Mouse (Mus musculus): ENCODE data around the gene Trim31. TPM values are rescaled to one million over a fixed set of nuclear protein-coding genes. Genes with fewer than 3 reads are reported as not detected.

Gene Trim31
- total and polyA plus RNA-seq, 3 experiments: not detected

DNA sequence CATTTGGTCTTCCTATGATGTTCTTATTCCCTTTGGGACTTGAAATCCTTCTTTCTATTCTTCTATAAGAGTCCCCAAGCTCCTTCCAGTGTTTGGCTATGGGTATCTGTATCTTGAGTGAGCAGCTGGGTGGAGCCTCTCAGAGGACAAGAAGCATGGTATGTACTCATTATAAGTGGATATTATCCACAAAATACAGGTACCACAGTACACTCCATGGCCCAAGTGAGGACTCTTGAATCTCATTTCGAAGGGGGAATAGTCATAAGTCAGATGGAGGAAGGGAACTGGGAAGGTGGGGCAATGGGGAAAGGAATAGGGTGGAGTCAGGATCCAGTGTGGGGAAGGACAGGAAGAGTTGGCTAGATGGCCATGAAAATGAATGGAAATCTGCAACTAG, 55.1 kb downstream of the Trim31 start:
- H3K9ac ChIP-seq (ENCODE audit: control insufficient read depth, low read depth, low read length, poor library complexity, severe bottlenecking): no peak overlapping the region
- no peak for TF ChIP-seq MAZ (IDR thresholded peaks at IDR 0.05; ENCODE audit: low read depth, low read length)
- no peak for TF ChIP-seq USF2 (IDR thresholded peaks at IDR 0.05; ENCODE audit: borderline replicate concordance in 1 of 2, insufficient read depth in 1 of 2, low read depth in 1 of 2, low read length in 2 of 2)
- TF ChIP-seq HCFC1 (IDR thresholded peaks at IDR 0.05; ENCODE audit: low read depth, low read length): no peak
- TF ChIP-seq GATA1 (IDR thresholded peaks at IDR 0.05; ENCODE audit: low read depth, low read length): no peak
- TF ChIP-seq MAFK (IDR thresholded peaks at IDR 0.05; ENCODE audit: borderline replicate concordance, low read depth, low read length): no peak
- no peak for TF ChIP-seq SIN3A (IDR thresholded peaks at IDR 0.05; ENCODE audit: low read length)
- H3K79me2 ChIP-seq (ENCODE audit: control insufficient read depth, insufficient read depth, low read length, poor library complexity): peaks cover 15% of the 10 kb centered on the region
- no peak overlapping the region for H3K4me3 ChIP-seq (ENCODE audit: control insufficient read depth in 1 of 2, insufficient read depth in 1 of 2, low read depth in 2 of 2, low read length in 2 of 2)
- H3K27me3 ChIP-seq (ENCODE audit: control insufficient read depth in 1 of 2, insufficient read depth in 2 of 2, low read length in 2 of 2): no peaks in the 10 kb centered on the region
- no peak for DNase-seq (ENCODE audit: low read depth, low spot score)
- H3K4me1 ChIP-seq (ENCODE audit: control insufficient read depth in 1 of 2, insufficient read depth in 2 of 2, low read length in 2 of 2): no peaks in the 10 kb centered on the region; a peak in 1 of 4 replicates
- peaks cover 0 to 9% of the 10 kb centered on the region in 2 experiments; a peak in 2 of 4 replicates for H3K36me3 ChIP-seq (ENCODE audit: control insufficient read depth in 1 of 2, insufficient read depth in 2 of 2, low read length in 2 of 2)
- H3K27ac ChIP-seq (ENCODE audit: control insufficient read depth, low read depth, low read length): no peak overlapping the region
- no peaks in the 10 kb centered on the region for H3K9me3 ChIP-seq (replicated peaks; ENCODE audit: insufficient read depth, low read length)

DNA sequence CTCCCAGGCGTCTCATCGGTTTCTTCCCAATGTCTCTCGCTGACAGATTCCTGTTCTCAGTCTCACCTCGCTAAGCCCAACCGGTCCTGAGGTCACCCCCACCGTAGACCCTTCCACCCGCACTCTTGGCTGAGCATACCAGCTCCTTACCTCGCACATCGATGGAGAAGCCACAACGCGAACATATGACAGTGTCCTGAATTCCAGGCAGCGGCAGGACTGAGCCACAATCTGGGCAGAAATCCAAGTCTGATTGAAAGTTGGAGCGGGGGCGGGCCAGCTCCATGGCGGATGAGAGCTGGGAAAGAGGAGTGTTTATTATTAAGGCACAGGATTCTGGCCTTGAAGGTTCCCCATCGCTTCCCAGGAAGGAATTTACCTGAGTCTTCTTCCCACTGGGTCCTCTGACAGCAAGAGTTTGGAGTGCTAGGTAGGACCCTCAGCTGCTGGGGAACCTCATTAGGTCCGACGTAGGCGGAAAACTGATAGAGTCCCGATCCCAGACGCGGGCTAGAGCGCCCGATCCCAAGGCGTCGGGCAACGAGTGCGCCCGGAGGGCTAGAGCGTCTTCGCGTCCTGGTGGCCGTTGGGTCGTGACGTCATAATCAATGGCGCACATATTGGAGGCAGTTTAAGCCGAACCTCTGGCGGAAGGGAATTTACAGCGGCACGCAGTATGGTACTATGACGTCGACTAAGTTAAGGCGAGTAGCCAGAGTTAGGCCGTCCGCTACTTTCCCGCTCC, 60.3 kb downstream of the Trim31 start, which contains the start of the genes Znrd1 and Znrd1as:
Gene Znrd1 (minus strand): TSS at position 561 of the 745 bp plus-strand sequence.
Gene Znrd1as (plus strand): TSS at position 594 of the 745 bp plus-strand sequence.
- Histone ChIP-seq H3K27ac (ENCODE audit: control insufficient read depth, low read depth, low read length) (no peak within 1 kb of the TSS), H3K79me2 (ENCODE audit: control insufficient read depth, insufficient read depth, low read length, poor library complexity) (no peaks in the 10 kb centered on the region), H3K36me3 (ENCODE audit: control insufficient read depth in 1 of 2, insufficient read depth in 2 of 2, low read length in 2 of 2) (no peaks in the 10 kb centered on the region), H3K4me3 (ENCODE audit: control insufficient read depth in 1 of 2, insufficient read depth in 1 of 2, low read depth in 2 of 2, low read length in 2 of 2) (peak within 1 kb of the TSS; percentile 70 to 75), H3K9ac (ENCODE audit: control insufficient read depth, low read depth, low read length, poor library complexity, severe bottlenecking) (peak within 1 kb of the TSS; percentile 54), H3K27me3 (ENCODE audit: control insufficient read depth in 1 of 2, insufficient read depth in 2 of 2, low read length in 2 of 2) (no peaks in the 10 kb centered on the region), H3K9me3 (replicated peaks; ENCODE audit: insufficient read depth, low read length) (no peaks in the 10 kb centered on the region), H3K4me1 (ENCODE audit: control insufficient read depth in 1 of 2, insufficient read depth in 2 of 2, low read length in 2 of 2) (no peaks in the 10 kb centered on the region; a peak in 1 of 4 replicates)
- DNase-seq (ENCODE audit: low read depth, low spot score): peak; percentile 91
- TF ChIP-seq ZC3H11A (IDR thresholded peaks at IDR 0.05; ENCODE audit: low read depth, low read length) (no peak), GABPA (IDR thresholded peaks at IDR 0.05; ENCODE audit: low read depth, low read length) (peak; percentile 69; the same call in 1 of the 2 replicates), EP300 (IDR thresholded peaks at IDR 0.05; ENCODE audit: low read depth in 1 of 2, low read length in 2 of 2) (peak in 1 of 2 experiments; percentile 63; a peak in 2 of 4 replicates), POLR2AphosphoS2 (IDR thresholded peaks at IDR 0.05; ENCODE audit: low read length) (no peak; the same call in 1 of the 2 replicates), ETS1 (IDR thresholded peaks at IDR 0.05; ENCODE audit: low read depth, low read length) (peak; percentile 75), E2F4 (IDR thresholded peaks at IDR 0.05; ENCODE audit: borderline replicate concordance, low read depth, low read length) (no peak), KAT2A (conservative IDR thresholded peaks at IDR 0.05; ENCODE audit: low read depth, low read length) (peak; percentile 66; the same call in 1 of the 2 replicates), ZNF384 (IDR thresholded peaks at IDR 0.05; ENCODE audit: low read depth, low read length) (no peak), MXI1 (IDR thresholded peaks at IDR 0.05; ENCODE audit: low read depth, low read length) (peak; percentile 56), ZMIZ1 (IDR thresholded peaks at IDR 0.05; ENCODE audit: low read depth, low read length) (no peak), MYB (IDR thresholded peaks at IDR 0.05; ENCODE audit: low read depth, low read length) (peak; percentile 93), POLR2A (IDR thresholded peaks at IDR 0.05; ENCODE audit: control insufficient read depth in 1 of 2, insufficient read depth in 1 of 2, low read depth in 1 of 2, low read length in 2 of 2, poor library complexity in 1 of 2) (peak in 1 of 2 experiments; percentile 56; a peak in 1 of 4 replicates), SMC3 (IDR thresholded peaks at IDR 0.05; ENCODE audit: low read depth, low read length) (no peak), MYC (IDR thresholded peaks at IDR 0.05; ENCODE audit: low read depth, low read length) (no peak), ELF1 (IDR thresholded peaks at IDR 0.05; ENCODE audit: low read depth, low read length) (peak; percentile 80; the same call in 1 of the 2 replicates), SIN3A (IDR thresholded peaks at IDR 0.05; ENCODE audit: low read length) (peak; percentile 82), RAD21 (IDR thresholded peaks at IDR 0.05; ENCODE audit: low read depth, low read length) (no peak), TCF12 (IDR thresholded peaks at IDR 0.05; ENCODE audit: low read depth, low read length) (peak; percentile 61), USF2 (IDR thresholded peaks at IDR 0.05; ENCODE audit: borderline replicate concordance in 1 of 2, insufficient read depth in 1 of 2, low read depth in 1 of 2, low read length in 2 of 2) (no peak), USF1 (IDR thresholded peaks at IDR 0.05; ENCODE audit: low read depth, low read length) (no peak), MAX (IDR thresholded peaks at IDR 0.05; ENCODE audit: low read length) (peak; percentile 65), POLR2AphosphoS5 (IDR thresholded peaks at IDR 0.05; ENCODE audit: borderline replicate concordance, low read depth, low read length) (no peak), TAL1 (IDR thresholded peaks at IDR 0.05; ENCODE audit: low read length) (no peak), TBP (IDR thresholded peaks at IDR 0.05; ENCODE audit: low read depth, low read length) (peak; percentile 72), HCFC1 (IDR thresholded peaks at IDR 0.05; ENCODE audit: low read depth, low read length) (peak; percentile 93), JUND (IDR thresholded peaks at IDR 0.05; ENCODE audit: low read depth, low read length) (no peak), MEF2A (IDR thresholded peaks at IDR 0.05; ENCODE audit: extremely low read depth, insufficient replicate concordance, low read depth, low read length, poor library complexity, severe bottlenecking) (no peak; the same call in 1 of the 2 replicates)

Data from MEL (cell line).